20 mouse cellular contexts compared by ENCODE assay signal in genomic region chr10:69274705-69275104, GRCm38 (mm10).
DNase-seq lines count a peak whose midpoint lies in the region; ATAC-seq lines count a peak whose summit lies in the region.
"Had no signal": no experiment of that assay in that cellular context is flagged by ENCODE, and none has a peak within 500 bp of the region (broad histone marks: within the 10 kb centered on the region; RNA-seq: fewer than 3 reads in every experiment).

No protein-coding gene starts in this region.

- H3K4me1 ChIP-seq in heart, embryonic 11.5 days (ENCODE audit: control insufficient read depth, insufficient read depth, low read length), result peaks cover 26% of the 10 kb centered on the region
- H3K4me1 ChIP-seq: liver, embryonic 15.5 days had no signal

- intact Hi-C loops in heart, postnatal 36 days (cut with DNase I), result no loop called here

- H3K4me3 ChIP-seq in heart, embryonic 11.5 days (ENCODE audit: low read depth, low read length), result no peak overlapping the region
- H3K4me3 ChIP-seq: limb, embryonic 12.5 days; liver, embryonic 15.5 days had no signal

- H3K4me2 ChIP-seq in heart, embryonic 11.5 days, result no peak overlapping the region
- H3K4me2 ChIP-seq: hindbrain, embryonic 14.5 days; limb, embryonic 12.5 days; liver, embryonic 15.5 days had no signal

- no peak for ATAC-seq in heart, embryonic 11.5 days (replicated peaks; ENCODE audit: insufficient number of reproducible peaks, low FRiP score, low TSS enrichment)
- ATAC-seq: intestine, postnatal 0 days had no signal

- no peaks in the 10 kb centered on the region for H3K27me3 ChIP-seq in heart, embryonic 11.5 days (ENCODE audit: control insufficient read depth, insufficient read depth, low read length)
- H3K27me3 ChIP-seq: CH12.LX; limb, embryonic 12.5 days; liver, embryonic 15.5 days had no signal

- no peaks in the 10 kb centered on the region for H3K9me3 ChIP-seq in heart, embryonic 11.5 days (replicated peaks; ENCODE audit: control insufficient read depth, low read length)
- H3K9me3 ChIP-seq: limb, embryonic 12.5 days; liver, embryonic 15.5 days had no signal

- peaks cover 17% of the 10 kb centered on the region for H3K36me3 ChIP-seq in heart, embryonic 11.5 days (ENCODE audit: control insufficient read depth, insufficient read depth, low read length)

- peak overlapping the region; percentile 59 for H3K27ac ChIP-seq in heart, embryonic 11.5 days (ENCODE audit: low read depth, low read length)
- H3K27ac ChIP-seq: hindbrain, embryonic 14.5 days; kidney, postnatal 0 days; limb, embryonic 12.5 days; liver, embryonic 15.5 days; stomach, postnatal 0 days had no signal

- H3K9ac ChIP-seq in heart, embryonic 11.5 days (ENCODE audit: low read depth, low read length), result no peak overlapping the region
- H3K9ac ChIP-seq: hindbrain, embryonic 14.5 days; limb, embryonic 12.5 days; liver, embryonic 15.5 days had no signal

- DNase-seq in heart, adult 11 months, result peak; percentile 96
- DNase-seq in heart, postnatal 36 days, result no peak
- DNase-seq in heart, postnatal 4 days, result peak; percentile 72
- DNase-seq in lung, postnatal 14 days, result peak; percentile 35
- no peak for DNase-seq in embryo, embryonic 9.5 days (ENCODE audit: extremely low spot score)
- no peak for DNase-seq in adrenal gland, adult 8-10 months
- no peak for DNase-seq in adrenal gland, postnatal 14 days
- DNase-seq: adrenal gland, postnatal 10 days; cerebellum, adult 11-12 months; gastrocnemius, postnatal 14 days; right cerebral cortex, postnatal 14 days; thymus, postnatal 14 days had no signal

Comparison
In these comparisons a context has a peak if more than half of its experiments do, and no peak if none do; other contexts are left out.
1. DNase-seq: peak in heart, adult 11 months (single experiment), heart, postnatal 4 days (single experiment) and lung, postnatal 14 days (single experiment); none in heart, postnatal 36 days (0 of 2), embryo, embryonic 9.5 days (single experiment), adrenal gland, adult 8-10 months (single experiment) and adrenal gland, postnatal 14 days (single experiment).